Mouse (Mus musculus) kidney, adult 8-10 months (tissue): ENCODE measurements around the gene Plagl1.
A peak's percentile ranks its signal among the peaks of the same experiment; 100 is the strongest.
"Not testable (repeated sequence)": the region's sequence is repeated elsewhere in the genome, so short reads cannot be mapped to it uniquely, and the experiment has no call there.

Experiments
- DNase-seq, 2 experiments: peaks; one replicate each; pipeline ENCODE4 v3.0.0; 2022

Plagl1 gene

GRCm38 (mm10) chr10:13060021-13060668 is at the start of gene Plagl1:
Gene Plagl1, plus strand, starts transcription at chr10:13060504.
- no peak for DNase-seq

- DNase-seq, result no peak
These were observed 46.3 kb upstream of the Plagl1 start for GRCm38 (mm10) chr10:13014026-13014425.

- peak; percentile 57 to 61 for DNase-seq
These were observed 43.7 kb upstream of the Plagl1 start for GRCm38 (mm10) chr10:13016573-13016972.

- no peak for DNase-seq
These were observed 41.8 kb upstream of the Plagl1 start for GRCm38 (mm10) chr10:13018510-13018909.

GRCm38 (mm10) chr10:13019026-13019425 is 41.3 kb upstream of the Plagl1 start:
- DNase-seq, result no peak

- DNase-seq, result no peak
These were observed 38.2 kb upstream of the Plagl1 start for GRCm38 (mm10) chr10:13022103-13022502.

GRCm38 (mm10) chr10:13023985-13024384 is 36.3 kb upstream of the Plagl1 start:
- not testable (repeated sequence) for DNase-seq

- no peak for DNase-seq
These were observed 32.6 kb upstream of the Plagl1 start for GRCm38 (mm10) chr10:13027702-13028101.

GRCm38 (mm10) chr10:13028215-13028614 is 32.1 kb upstream of the Plagl1 start:
- no peak for DNase-seq

- no peak for DNase-seq
These were observed 30.9 kb upstream of the Plagl1 start for GRCm38 (mm10) chr10:13029416-13029815.

GRCm38 (mm10) chr10:13035270-13035669 is 25.0 kb upstream of the Plagl1 start:
- no peak for DNase-seq

- DNase-seq, result no peak
These were observed 20.6 kb upstream of the Plagl1 start for GRCm38 (mm10) chr10:13039637-13040174.

- DNase-seq, result no peak
These were observed 15.6 kb upstream of the Plagl1 start for GRCm38 (mm10) chr10:13044659-13045058.

GRCm38 (mm10) chr10:13047816-13048215 is 12.5 kb upstream of the Plagl1 start:
- DNase-seq, result no peak

GRCm38 (mm10) chr10:13056863-13057381 is 3.4 kb upstream of the Plagl1 start:
- no peak for DNase-seq

- no peak for DNase-seq
These were observed 742 bp downstream of the Plagl1 start for GRCm38 (mm10) chr10:13060821-13061671.

GRCm38 (mm10) chr10:13062373-13062772 is 2.1 kb downstream of the Plagl1 start:
- DNase-seq, result no peak

- DNase-seq, result no peak
These were observed 3.2 kb downstream of the Plagl1 start for GRCm38 (mm10) chr10:13063457-13063856.

GRCm38 (mm10) chr10:13065129-13065752 is 4.9 kb downstream of the Plagl1 start:
- no peak for DNase-seq

GRCm38 (mm10) chr10:13071031-13071430 is 10.7 kb downstream of the Plagl1 start:
- DNase-seq, result no peak

GRCm38 (mm10) chr10:13076807-13077532 is 16.7 kb downstream of the Plagl1 start:
- no peak for DNase-seq

GRCm38 (mm10) chr10:13082459-13082858 is 22.2 kb downstream of the Plagl1 start:
- no peak for DNase-seq
